Mouse (Mus musculus) bone marrow, adult 2 months (tissue): Measurements from ENCODE around the gene Tmem106a.

ENCODE experiments used
- CTCF ChIP-seq: fragments of 200-500 bp; IDR thresholded peaks from 2 replicates; pipeline ENCODE4 v1.5.1; 2011; ENCODE audit warnings: low read length, control low read depth; ENCODE audit not compliant: control insufficient read depth, insufficient read depth
- POLR2A ChIP-seq: fragments of 200-500 bp; IDR thresholded peaks from 2 replicates; pipeline ENCODE4 v1.6.1; 2011; ENCODE audit warnings: low read depth, mild to moderate bottlenecking, control low read depth, low read length, borderline replicate concordance; ENCODE audit not compliant: control insufficient read depth

GRCm38 (mm10) chr11:101568421-101568820 is 13.6 kb upstream of the Tmem106a start:
- no peak for TF ChIP-seq CTCF
- TF ChIP-seq POLR2A = no peak
